Mouse (Mus musculus) megakaryocyte-erythroid progenitor cell, adult 5-6 weeks (primary cell): Measurements from ENCODE around the gene Cisd3. TPM values are rescaled to one million over a fixed set of nuclear protein-coding genes. Genes with fewer than 3 reads are reported as not detected.
"Not testable (repeated sequence)": the region's sequence is repeated elsewhere in the genome, so short reads cannot be mapped to it uniquely, and the experiment has no call there.

Experiments used
- ATAC-seq: replicated peaks from 2 replicates; pipeline ENCODE4 v1.8.0; 2016; ENCODE audit warnings: mild to moderate bottlenecking, inconsistent platforms; ENCODE audit not compliant: severe bottlenecking, poor library complexity, low FRiP score, low TSS enrichment
- total RNA-seq, 2 experiments: library from RNA; stranded (forward) in 1 of 2; stranded (reverse) in 1 of 2; fragments of 200-1000, 215-1000 nt in 1 of 2; fragments of >200 nt in 1 of 2; fragmentation: Nextera tagmentation in 1 of 2; gene quantifications; 2 replicates each; pipeline ENCODE4 v1.2.3; 2014 to 2017

The Cisd3 gene
- total RNA-seq, 2 experiments from 2014 or later, result 15.9 TPM; not detected in 1

- ATAC-seq, result no peak
These were observed 16.2 kb downstream of the Cisd3 start for GRCm38 (mm10) chr11:97701581-97702392.

- peak; percentile 22 for ATAC-seq
These were observed 16.7 kb downstream of the Cisd3 start for GRCm38 (mm10) chr11:97702393-97702745.

GRCm38 (mm10) chr11:97703039-97703826 is 17.6 kb downstream of the Cisd3 start, which contains the start of gene Psmb3:
Psmb3 (plus strand) TSS chr11:97703399.
- peak; percentile 87 for ATAC-seq

DNA sequence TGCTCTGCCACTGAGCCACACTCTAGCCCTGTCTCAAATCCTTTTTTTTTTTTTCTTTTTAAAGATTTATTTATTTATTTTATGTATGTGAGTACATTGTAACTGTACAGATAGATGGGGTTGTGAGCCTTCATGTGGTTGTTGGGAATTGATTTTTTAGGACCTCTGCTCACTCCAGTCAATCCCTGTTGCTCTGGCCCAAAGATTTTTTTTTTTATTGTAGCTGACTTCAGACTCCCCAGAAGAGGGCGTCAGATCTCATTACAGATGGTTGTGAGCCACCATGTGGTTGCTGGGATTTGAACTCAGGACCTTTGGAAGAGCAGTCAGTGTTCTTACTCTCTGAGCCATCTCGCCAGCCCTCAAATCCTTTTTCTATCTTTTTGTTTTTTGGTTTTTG is 24.4 kb downstream of the Cisd3 start:
- ATAC-seq, result not testable (repeated sequence)

DNA sequence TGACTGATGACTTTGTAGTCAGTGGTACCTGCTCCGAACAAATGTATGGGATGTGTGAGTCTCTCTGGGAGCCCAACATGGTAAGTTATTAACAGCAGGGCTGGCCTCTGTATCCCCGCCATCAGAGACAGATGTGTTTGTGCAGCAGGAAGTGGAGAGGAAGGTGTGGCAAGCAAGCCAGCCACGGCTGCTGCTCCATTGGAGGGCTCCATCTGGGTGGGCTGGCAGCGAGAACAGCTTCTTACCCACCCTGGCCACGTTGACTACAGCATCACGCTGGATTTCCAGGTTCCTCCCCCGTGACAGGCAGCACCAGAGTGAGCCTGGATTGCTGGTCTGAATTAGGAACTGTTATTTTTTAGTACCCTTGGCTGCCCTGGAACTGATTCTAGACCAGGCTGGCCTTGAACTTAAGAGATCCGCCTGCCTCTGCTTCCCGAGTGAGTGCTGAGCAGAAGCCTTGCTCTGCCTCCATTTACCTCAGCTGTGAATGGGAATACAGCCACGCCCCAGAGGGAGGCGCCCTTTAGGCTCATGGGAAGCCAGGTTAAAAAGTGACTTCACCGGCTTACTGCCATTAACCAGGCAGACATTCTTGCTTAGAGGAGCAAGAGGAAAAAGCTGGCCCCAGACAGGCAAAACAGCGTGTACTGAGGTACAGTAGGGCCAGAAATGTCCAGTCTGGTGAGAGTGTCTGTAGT is 25.7 kb downstream of the Cisd3 start:
- ATAC-seq, result no peak

- ATAC-seq, result no peak
These were observed 26.7 kb downstream of the Cisd3 start for GRCm38 (mm10) chr11:97712286-97712685.

DNA sequence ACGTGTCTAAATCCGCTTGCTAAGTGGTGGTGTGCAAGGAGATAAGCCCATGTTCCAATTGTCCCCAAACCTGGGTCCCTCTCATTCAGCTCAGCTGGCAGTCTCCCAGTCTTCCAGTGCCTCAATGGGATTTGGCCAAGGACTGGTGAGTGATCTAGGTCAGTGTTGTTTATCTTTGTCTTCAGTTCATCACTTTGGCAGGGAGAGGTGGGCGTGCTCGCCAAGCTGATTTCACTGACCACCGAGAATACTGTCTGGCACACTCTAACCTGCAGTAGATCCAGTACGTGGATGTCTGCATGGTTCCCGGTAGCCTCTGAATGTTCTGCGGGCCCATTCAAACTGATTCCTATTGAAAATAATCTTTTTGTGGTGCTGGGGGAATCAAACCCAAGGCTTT is 28.3 kb downstream of the Cisd3 start:
- ATAC-seq, result no peak

GRCm38 (mm10) chr11:97714356-97714755 is 28.7 kb downstream of the Cisd3 start:
- ATAC-seq, result no peak

DNA sequence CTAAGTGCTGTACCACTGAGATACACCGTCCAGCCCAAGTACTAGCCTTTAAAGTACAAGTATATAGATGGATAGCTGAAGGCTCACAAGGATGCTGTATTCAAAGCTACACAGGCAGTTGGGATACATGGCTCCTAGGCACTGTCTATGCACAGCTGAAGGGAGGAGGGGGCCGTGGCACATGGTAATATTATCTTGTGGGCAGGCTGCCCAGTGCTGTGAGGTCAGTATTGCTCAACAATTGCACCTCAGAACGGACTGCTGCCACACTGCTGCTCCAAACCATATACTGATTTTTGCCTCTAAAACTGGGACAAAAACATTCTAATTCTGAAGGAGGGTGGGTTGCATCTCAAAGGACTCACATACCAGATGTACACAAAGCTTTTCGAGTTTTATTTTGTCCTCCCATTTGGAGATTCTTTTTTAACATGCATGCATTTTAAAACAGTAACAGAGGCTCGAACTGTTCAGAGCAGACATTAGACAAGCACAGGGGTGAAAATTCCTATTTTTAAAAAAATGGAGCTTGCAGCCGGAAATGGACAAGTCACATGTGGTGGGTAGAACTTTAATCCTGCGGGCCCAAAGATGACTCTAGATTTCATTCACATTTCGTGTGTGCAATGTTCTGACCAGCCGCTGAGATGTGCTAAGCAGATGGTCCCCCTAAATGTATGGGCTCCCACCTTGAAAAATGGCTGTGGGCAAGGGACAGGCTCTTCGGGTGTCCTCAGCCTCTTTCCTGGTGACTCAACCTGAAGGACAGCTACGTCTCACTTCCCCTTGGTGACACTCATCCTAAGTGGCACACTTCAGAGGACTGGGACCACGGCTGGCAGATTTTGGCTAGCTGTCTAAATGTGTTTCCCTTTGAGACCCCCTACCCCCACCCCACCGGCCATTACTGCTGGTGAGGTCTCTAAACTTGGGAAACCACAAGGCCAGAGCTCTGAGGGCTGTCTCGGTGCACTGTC is 29.4 kb downstream of the Cisd3 start:
- ATAC-seq, result no peak

- no peak for ATAC-seq
These were observed 30.4 kb downstream of the Cisd3 start for GRCm38 (mm10) chr11:97716021-97716420.

DNA sequence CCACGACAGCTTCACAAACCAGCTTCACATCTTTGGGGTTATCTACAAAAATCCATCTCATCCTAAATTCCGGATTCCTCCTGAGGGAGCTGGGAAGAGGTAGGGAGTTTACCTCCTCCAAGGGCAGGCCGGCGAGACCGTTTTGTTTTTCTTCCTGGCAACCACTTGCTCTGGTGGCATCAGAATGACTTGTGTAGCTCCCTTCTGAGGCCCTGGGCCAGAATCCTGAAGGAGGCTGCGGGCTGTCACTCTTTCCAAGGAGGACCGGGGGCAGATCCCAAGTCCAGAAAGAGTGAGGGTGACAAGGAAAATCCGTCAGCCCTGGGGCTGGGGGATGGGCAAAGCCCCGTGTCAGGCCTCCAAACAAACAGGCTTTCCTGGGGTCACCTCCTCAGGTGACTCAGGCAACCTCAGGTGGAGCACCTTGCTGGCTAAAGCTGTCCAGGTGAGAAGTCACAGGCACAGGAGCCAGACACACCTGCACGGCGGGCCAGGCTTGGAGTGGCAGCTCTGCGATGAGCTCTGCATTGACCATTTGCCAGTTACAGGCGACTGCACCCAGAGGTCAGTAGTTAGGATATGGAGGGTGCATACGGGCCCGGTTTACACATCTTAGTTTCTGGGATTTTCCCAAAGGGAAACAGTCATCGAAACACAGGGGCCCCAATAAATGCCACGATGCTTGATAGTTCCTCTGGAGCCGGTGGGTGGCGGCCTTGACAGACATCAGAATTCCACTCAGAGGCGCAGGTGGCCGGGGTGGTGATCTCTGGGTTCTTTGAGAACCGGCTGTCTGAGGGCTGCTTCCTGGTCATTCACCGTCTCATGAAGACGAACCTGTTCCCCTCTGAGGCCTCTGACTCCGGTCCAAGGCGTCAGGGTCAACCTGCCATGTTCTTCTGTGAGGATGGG is 32.0 kb downstream of the Cisd3 start:
- ATAC-seq, result no peak

DNA sequence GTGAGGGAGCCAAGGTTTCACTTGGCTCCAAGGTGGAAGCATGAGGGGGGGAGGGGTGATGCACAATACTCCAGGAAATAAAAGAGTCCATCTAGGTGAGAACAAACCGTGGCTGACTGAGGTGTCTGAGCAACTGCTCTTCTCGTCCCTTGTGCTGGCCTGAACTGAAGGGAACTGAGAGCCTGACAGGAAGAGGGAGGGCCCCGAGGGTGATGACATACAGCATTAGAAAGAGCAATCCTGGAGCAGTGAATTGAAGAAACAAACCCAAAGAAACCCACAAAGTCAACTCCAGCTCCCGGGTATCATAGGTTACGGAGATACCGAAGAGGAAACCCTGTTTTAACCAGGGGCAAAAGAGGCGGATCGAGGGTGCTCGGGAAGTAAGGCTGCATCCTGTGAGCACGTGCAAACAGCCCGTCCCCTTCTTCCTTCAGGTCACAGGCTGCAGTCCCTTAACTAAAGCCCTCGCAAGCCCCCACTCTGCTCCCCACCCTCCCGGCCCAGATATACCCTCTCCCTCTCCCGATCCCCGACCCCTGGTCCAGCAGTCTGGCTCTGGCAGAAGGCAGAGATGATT is 32.7 kb downstream of the Cisd3 start:
- no peak for ATAC-seq

DNA sequence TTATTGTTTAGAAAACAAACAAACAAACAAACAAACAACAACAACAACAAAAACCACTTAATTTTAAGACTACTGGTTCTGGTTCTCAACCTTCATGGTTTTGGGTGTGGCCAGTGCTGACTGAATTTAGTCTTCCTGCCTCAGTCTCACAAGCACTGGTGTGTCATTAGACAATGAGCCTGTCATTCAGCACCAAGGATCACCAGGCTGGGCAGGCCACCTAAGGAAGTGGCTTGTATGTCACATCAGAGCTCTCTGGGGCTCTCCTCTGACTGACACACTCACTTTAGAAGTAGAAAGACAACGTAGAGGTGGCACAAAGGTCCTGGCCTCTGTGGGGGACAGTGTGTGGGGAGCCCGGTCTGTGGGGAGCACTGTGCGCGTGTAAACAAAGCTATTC is 33.4 kb downstream of the Cisd3 start:
- no peak for ATAC-seq

GRCm38 (mm10) chr11:97721338-97721737 is 35.7 kb downstream of the Cisd3 start:
- no peak for ATAC-seq

DNA sequence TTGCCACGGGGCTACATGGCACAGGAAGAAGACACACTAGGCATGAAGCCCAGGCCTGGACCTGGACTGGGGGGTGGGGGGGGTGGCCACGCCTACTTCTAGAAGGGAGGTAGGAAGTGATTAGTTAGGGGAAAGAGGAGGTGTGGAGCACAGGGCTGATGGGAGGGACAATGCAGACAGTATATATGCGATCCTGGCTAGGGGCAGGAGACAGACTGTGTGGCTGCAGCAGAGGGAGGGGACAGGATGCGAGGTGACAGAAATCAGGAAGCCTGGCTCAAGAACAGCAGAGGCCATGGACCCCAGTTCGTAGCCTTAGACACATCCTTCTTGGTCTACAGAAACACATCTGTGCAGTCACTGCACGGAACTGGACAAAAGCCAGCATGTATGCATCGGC is 38.1 kb downstream of the Cisd3 start:
- ATAC-seq, result no peak

DNA sequence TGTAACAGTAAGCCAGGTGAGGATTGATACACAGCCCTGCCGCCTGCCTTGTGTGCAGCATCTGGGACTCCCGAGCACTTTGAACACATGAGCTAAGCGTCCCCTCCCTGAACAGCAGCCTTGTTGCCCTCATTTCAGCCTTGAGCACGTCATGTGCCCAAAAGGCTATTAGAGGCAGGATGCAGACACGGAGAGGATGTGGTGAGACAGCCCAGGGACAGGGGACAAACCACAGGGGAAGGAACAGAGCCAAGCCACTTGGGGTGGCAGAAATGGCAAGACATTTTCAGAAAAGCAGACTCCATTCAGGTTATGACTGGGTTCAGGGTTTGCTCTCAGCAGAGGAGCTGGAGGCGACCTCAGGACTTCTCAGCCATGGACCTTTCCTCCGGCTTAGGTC is 42.7 kb downstream of the Cisd3 start:
- 0 out of 2 replicates have a peak, but pooled peaks have one; percentile 22 for ATAC-seq

GRCm38 (mm10) chr11:97728730-97729129 is 43.1 kb downstream of the Cisd3 start:
- ATAC-seq, result 0 out of 2 replicates have a peak, but pooled peaks have one; percentile 29

- no peak for ATAC-seq
These were observed 48.1 kb downstream of the Cisd3 start for GRCm38 (mm10) chr11:97733689-97734088.
